Mouse (Mus musculus): ENCODE data around the gene Map3k14. TPM values are rescaled to one million over a fixed set of nuclear protein-coding genes. Genes with fewer than 3 reads are reported as not detected.

The Map3k14 gene
- total RNA-seq, 2 experiments from 2014 or later, result 3.2 to 4.3 TPM

DNA sequence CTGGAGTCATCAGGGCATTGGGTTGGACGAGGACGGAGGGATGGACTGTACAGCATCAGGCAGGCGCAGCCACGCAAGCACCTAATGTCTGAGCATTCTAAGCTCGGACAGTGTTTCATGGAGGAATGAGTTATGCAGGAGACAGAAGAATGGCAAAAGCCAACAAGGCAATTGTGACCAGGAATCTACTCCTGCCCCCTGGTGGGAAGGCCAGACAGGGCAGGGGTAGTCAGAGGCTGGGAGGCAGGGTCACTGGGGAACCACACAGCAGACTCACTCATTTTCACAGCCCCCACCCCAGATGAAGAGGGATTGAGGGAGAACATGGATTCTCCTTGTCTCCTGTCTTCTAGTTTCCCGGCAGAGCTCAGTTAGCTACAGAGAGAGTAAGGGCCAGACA lies 4.7 kb upstream of the Map3k14 start:
- DNase-seq, result no peak

DNA sequence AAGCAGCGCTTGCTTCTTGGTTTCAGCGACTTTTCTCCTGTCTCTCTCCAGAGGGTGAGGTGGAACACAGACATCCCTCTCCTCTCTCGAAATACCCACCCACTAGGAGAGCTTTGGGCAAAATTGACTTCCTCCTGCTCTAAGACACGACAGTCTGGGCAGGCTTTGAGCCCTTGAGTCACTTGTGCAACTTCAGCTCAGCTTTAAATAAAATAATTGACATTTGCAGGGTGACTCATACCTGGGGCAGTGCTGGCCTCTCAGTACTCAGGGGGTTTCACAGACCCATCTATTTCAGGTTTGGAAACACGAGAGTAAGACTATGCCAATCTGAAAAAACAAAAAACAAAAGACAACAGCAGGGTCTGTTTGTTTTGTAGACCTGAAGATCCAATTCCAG lies 2.2 kb upstream of the Map3k14 start:
- no peak for DNase-seq

DNA sequence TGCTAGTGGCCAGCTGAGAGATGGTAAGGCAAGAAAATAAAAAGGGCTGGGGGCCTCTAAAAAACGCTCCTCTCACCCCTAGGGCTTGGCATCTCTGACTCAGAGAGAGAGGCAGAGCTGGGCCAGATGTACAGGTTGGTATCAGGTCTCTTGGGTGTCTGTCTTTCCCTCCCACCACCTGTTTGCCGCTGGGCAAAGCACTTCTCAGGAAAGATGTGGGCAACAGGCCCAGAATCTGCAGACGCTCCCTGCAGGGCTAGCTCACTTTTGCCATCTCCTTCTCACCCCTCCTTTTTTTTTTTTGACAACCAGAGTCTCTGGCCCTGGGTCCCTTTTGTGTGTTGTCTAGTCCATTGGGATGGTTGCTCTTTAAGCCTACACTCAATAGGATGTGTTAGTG lies 1.6 kb upstream of the Map3k14 start:
- no peak for DNase-seq

DNA sequence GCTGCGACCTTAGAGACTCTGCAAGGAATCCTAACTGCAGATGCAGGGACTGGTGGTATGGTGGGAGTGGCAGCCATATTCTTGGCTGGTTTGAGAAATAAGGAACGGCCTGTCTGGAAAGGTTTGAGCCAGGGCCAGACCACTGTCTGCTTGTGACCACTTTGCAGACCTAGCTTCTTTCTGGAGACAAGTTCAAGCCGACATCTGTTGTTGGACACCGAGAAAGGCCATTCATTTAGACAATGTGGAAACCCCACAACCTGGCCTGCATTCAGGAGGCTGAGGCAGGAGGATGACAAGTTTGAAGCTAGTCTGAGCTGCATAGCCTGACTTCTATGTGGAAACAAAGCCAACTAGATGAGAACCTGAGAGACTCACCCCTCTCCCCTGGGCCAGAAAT lies 1.1 kb upstream of the Map3k14 start:
- DNase-seq, result no peak

DNA sequence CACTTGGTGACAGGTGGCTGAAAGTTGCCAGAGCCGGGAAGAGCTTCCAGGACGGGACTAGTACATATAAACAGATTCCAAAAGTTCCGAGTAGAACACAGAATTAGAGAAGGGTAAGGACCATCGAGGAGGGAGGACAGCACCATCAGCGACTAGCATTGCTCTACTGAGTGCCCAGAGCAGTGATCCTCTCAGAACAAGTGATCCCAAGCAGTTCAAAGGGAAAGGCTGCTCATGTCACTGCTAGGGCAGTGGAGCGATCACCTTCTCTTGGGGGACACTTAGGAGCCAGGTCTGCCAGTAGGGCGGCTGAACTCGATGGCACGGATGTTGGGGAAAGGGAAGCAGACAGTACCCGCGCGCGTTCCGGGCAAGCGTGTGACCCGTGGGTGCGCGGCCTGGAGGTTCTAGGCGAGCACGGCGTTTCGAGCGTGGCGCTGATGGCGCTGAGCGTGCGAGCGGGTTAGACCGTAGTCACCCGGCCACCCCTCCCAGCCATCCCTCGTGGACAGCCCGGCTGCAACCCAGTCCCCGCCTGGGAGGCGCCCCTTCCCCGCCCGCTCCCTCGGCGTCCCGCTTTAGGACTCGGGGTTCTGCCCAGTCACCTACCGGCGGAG lies 435 bp downstream of the Map3k14 start:
- DNase-seq, result no peak

DNA sequence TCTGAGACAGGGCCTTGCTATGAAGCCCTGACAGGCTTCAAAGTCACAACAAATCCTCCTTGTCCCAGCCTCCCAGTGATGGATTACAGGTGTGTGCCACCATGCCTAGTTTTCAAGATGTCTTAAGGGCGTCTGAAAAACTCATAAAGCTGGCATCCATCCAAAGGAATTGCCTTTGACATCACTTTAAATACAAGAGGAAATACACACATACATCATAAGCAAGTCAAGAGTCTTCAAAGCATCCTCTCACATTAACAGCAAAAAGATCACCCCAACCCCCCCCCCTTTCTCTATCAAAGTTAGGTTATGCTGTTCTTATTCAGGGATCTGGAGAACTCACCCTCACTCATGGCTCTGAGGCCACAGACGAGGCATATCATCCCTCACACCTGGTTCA lies 1.4 kb downstream of the Map3k14 start:
- DNase-seq, result no peak

DNA sequence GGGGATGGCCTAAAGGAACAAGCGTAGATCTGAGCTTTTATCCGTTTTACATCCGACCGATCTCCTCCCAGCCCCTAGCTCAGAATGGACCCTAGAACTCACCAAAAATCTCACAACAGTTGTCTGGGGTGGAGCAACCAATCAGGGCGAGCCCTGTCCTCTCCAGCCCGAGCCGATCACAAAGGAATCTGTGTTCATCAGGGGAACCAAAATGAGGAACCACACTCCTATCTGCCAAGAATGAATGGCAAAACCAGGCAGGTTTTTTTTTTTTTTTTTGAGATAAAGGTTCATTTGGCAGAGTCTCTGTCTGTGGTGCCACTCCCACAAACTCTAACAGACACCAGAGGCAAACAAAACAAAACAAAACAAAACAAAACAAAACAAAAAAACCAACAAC lies 2.1 kb downstream of the Map3k14 start:
- DNase-seq, result no peak

DNA sequence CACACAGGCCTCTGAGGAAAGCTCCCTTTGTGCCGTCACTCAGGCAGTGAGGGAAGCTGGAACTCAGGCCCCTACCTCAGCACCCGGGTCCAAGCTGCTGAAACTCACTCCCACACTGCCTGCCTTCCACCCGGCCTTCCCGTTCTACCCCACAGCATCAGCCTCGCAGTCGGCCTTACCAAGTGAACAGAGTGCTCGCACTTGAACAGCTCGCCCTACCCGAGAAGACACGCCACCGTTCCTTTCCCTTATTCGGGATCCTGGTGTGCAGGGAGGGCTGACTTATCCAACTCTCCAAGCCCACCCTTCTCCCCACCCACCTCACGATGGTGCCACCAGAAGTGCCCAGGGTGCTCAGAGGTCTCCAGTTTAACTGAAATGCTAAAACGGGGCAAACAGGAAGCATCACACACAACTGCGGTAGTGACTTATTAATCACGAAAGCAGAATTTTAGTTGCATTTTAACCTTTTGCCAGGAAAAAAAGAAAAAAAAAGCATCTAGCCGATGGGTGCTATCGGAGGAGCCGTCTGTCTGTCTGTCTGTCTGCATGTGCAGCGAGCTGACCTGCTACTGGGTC lies 2.8 kb downstream of the Map3k14 start:
- no peak for DNase-seq

DNA sequence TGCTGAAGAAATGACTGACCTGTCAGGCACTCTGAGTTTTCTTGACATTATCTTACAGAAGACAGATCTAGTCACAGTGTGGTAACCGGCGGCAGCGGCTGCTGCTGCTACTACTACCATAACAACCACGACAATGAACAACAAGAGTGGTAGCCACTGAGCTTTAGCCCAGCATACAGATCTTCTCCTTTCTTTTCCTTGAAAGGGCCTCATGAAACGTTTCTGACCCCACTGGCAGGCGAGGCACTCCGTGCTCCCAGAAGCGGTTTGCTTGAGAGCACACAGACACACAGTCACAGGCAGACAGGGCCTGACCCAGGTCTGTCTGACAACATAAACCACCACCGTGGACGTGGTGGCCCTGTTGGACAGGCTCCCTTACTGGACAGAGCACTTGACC lies 3.7 kb downstream of the Map3k14 start:
- no peak for DNase-seq

DNA sequence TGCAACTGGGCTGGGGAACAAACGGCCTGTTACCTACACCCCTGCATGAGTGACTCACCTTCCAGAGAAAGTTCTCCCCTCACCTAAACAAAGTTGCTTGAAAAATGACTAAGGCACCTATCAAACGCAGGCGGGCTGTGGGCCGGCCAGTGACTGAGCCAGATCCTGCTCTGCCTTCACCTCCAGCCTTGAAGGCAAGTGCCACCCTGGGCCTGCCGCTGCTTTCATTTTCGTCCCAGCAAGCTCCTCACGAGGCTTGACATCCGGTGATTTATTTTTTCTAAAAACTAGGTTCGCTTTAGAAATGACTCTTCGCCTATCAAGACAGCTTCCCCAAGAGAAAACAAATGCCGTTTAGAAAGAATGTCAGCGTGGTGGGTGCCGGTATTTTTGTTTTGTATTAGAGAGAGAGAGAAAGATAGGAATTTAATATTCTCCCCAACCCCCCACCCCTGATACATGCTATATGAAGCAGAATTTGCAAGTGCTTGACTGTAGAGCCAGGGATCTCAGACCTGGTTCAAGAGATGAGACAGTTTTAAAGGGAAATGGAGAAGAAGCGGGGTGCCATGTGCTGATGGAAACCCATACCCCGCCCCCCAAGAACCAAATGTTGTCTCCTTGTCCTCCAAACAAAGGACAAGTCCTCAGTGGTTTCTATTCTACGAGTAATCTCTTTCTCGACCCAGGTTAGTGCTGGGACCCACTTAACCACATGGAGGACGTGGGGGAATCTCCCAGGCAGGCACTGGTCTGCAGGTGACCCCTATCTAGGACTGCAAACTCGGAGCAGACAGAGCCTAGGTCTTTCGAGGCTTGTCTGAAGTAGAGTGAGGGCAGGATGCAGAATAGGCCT lies 4.6 kb downstream of the Map3k14 start:
- DNase-seq, result no peak

DNA sequence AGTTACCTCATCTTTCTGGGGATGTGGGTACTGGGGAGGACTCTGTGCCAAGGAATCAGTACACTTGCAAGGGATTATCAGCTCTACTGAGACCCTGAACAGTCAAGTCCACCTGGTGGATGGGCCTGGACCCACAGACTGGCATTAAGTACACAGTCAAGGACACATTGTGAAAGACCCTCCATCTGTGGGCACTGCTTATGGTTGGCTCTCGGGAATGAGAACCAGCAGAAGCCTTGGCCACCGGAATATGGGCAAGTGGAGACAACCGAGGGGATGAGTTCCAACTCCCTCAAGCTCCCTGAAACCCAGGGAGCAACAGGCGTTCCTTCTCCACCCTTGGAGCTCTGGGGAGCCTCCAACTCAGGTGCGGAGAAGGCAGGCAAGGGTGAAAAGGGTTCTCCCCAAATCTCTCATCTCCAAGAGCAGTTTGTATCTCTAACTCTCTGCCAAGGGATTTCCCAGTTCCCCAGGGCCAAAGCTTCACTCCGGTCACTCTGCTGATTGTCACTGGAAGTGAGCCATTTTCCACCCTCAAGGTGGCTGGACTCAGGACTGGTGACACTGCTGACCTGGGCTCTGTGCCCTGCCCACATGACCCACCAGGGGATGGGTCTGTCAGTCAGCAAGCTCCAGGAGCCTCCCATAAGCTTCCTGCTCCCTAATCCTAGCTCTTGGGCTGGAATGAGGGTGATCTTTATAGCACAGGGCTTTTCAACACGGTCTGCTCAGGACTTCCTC lies 5.4 kb downstream of the Map3k14 start:
- no peak for DNase-seq

DNA sequence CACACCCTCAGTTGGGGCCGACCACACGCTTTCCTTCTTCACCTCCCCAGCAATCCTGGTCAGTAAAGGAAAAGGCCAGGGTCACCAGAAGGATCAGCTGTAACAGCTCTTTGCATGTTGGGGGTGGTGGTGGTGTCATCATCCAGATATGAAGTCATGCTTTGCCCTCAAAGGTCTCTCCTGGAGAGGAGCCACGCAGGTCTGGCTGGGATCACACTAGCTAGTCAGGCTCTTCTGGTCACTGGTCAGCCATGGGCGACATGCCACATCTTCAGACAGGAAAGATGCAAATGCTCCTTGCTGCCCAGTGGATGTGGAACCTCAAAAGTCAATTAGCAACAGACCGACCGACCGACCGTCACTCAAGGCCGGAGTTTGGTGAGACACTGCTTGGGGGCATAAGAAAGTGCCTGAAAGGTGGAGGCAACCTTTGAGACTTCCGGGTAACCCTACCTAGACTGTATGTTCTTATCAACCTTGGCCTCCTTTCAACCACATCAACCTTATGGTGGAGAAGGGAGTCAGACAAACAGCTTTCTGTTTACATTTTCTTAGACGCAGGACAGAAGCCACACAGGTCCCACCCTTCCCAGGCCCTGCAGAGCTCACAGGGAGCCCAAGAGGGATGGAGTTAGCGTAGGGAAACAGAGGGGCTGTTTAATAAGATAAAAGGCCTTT lies 6.6 kb downstream of the Map3k14 start:
- DNase-seq, result no peak

DNA sequence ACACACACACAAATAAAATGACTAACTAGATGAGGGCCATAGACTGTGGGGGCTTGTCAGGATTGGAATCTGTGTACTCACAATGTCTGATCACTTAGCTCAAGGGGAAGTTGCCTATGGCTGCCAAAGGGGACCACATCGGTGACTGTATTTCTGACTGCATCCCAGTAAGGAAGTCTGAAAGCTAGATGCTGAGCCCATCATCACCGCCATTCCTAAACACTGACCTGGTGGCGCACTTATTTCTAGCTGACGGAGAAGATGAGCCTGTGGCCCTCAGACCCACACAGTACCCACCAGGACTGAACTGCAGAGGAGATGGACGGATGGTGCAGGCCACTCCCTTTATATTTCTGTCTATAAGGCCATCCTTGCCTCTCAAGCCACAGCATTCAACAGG lies 7.2 kb downstream of the Map3k14 start:
- DNase-seq, result no peak

DNA sequence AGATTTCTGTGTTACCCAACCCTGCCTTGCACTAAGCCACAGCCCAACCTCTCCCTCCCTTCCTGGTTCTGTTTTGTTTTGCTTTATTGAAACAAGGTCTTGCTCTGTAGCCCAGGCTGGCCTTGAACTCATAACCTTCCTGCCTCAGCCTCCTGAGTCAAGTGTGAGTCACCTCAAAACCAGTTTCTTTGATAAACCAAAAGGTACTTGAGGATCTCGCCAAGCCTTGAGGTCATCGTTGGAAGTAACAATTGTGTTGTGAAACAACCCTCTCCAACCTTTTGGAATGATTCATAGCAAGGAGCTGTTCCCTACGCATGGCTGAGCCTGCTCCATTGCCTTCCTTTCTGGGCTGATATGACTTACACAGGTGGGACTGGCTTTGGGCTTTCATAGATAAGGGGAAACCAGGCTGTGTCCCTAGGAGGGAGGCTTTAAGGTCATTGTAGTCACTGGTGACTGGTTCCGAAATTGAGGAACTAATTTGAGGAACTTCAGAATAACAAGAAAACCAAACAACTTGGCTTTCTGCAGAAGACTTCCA lies 9.3 kb downstream of the Map3k14 start:
- no peak for DNase-seq

DNA sequence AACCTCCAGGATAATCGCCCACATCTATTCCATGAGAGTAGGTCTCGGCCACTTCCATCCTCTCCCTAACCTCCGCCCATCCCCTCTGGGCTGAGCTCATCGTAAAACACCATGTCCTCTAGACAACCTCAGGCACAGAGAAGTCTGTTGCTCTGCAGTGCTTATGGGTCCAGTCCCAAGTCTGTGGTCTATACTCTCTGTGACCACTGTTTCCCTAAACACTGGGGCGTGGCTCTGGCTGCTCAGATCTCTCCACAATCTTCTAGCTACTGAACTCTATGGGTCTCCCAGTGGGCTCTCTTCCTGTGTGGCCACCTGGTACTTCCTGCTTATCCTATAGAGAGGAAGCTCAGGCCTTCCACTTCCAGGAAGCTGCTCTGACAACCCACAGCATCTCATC lies 13.7 kb downstream of the Map3k14 start:
- no peak for DNase-seq

DNA sequence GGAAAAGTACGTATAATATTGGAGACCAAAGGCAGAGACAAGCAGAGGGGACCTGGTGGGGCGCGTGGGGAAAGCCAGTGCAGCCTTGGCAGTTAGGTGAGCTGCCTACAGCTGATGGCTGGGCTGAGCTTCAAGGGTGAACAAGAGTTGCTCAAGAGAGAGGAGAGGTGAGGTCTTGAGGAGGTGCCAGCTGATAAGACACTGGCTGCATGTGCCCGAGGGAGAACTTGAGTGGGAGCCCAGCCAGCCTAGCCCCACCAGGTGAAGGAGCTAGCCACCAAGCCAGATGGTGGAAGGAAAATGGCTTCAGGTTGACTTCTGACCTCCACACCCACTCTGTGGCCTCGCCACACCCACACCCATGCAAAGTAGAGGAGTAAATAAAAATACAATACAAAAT lies 14.9 kb downstream of the Map3k14 start:
- DNase-seq, result no peak

DNA sequence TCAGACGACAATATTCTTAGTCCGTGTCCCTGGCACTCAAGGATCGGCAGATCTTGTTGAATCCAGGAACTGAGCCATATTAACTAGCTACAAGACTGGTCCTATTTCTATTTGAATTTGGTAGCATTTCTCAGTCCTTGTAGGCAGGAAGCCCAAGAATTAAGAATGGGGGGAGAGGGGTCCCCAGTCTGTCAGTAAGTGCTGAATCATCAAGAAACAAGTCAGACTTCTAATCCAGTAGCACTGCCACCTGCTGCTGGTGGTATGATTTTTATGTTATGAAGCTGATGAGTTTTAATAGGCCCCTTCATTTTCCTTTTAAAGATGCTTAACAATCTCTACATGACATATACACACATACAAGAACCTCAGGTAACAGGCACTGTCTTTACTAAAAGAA lies 16.9 kb downstream of the Map3k14 start:
- no peak for DNase-seq

DNA sequence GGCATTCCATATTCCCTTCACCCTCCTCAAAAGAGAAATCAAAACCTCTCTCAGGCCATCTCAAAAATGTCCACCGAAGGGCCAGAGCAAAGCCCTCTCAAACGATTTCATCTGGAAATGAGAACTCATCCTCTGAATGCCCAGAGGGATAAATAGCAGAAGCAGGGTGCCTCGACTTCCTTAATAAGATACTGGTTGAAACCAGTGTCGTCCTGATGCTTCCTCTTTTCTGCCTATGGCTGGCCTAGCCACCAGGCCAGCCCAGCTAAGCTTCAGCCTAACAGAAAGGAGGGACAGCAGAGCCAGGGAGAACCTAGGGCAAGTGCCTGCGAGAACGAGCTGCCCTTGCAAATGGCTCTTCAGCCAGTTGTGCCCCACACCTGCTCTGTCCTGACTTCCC lies 17.8 kb downstream of the Map3k14 start:
- no peak for DNase-seq

DNA sequence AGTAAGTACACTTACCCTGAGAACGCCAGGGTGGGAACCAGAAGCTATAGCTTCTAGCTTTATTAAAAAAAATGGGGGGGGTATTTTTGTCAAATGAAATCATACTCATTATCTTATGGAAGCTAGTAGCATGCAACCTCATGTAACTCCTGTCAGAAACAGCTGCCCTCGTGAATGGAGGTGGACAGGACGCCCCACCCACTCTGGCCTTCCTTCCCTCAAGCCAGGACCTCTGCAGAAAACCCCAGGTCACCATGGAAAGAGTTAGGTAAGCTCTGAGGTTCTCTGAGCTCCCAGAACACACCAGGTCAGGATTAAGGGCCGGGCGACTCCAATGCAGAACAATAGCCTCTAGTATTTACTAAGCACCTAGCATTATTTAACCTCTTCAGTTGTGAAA lies 18.4 kb downstream of the Map3k14 start:
- no peak for DNase-seq

DNA sequence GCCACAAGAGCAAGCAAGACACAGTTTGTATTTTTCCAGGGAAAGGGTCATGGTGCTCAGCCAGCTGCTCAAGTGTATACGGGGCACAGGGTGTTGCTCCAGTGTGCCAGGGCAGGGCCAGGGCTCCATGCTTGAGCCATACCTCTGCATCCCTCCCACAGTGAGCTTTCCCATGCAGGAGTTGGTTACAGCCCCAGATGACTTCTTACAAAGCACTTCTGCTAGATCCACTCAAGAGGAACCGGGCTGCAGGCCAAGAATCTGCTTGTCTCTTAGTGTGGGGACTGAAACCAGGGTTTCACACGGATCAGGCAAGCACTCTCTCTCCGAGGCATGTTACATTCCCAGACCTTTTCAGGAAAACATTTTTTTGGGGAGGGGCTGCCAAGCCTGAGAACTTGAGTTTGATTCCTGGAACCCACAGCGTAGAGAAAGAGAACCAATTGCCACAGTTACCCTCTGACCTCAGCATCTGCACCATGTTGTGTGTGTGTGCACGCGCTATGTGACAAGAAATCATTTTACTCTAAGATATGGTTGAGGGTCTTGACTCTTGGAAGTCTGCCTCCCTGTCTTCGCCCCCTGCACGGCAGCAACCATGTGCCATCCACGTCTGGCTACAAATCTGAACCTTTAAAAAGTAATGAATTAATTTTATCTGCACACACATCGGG lies 19.6 kb downstream of the Map3k14 start:
- peak; percentile 64 for DNase-seq

DNA sequence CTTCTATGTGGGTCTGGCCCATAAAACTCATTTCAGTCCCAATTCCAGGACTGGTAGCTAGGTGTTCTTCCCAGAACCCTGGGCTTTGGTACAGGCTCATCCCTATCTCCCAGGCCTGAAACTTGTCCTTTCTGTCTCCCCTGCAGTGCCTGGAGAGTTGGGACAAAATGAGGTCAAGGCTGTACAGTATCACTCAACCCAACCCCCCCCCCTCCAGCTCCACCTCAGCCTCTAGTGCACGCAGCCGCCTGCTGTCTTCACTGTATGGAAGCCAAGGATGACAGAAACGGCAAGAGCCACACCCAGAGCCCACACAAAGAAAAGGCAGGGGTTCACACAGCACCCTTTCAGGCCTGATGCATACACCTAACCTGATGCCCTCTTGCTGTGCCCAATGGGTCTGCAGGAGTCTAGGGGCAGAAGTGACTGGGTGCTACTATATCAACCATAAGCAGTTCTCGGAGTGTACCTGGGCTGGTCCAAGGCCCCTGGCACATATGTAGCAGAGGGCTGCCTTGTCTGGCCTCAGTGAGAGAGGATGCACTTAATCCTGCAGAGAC lies 20.5 kb downstream of the Map3k14 start:
- no peak for DNase-seq
